Mouse (Mus musculus) midbrain, embryonic 10.5 days (tissue): ENCODE data around the gene Hic1. TPM values are rescaled to one million over a fixed set of nuclear protein-coding genes. Genes with fewer than 3 reads are reported as not detected.

Experiments
- DNase-seq: peaks from one replicate; pipeline ENCODE4 v3.0.0-alpha.2; 2017; ENCODE audit warnings: low spot score
- H3K27ac ChIP-seq: fragments of 300-500 bp; sonication (generic); replicated peaks from 2 replicates; pipeline ENCODE4 v1.5.1; 2016; ENCODE audit warnings: mild to moderate bottlenecking
- H3K27me3 ChIP-seq: fragments of 300-500 bp; sonication (generic); 2 replicates; pipeline ENCODE4 v1.6.1; 2016; ENCODE audit warnings: low read depth, mild to moderate bottlenecking; ENCODE audit not compliant: poor library complexity, severe bottlenecking
- H3K36me3 ChIP-seq: fragments of 300-500 bp; sonication (generic); 2 replicates; pipeline ENCODE4 v1.6.1; 2016; ENCODE audit warnings: mild to moderate bottlenecking, moderate library complexity
- H3K4me1 ChIP-seq: fragments of 300-500 bp; sonication (generic); 2 replicates; pipeline ENCODE4 v1.6.1; 2016
- H3K4me3 ChIP-seq: fragments of 300-500 bp; sonication (generic); 2 replicates; pipeline ENCODE4 v1.5.1; 2016; ENCODE audit warnings: mild to moderate bottlenecking, moderate library complexity
- H3K9me3 ChIP-seq: fragments of 300-500 bp; sonication (generic); replicated peaks from 2 replicates; pipeline ENCODE4 v1.6.1; 2016; ENCODE audit warnings: mild to moderate bottlenecking
- WGBS: fragments of 180-500 bp; shearing (Covaris S2); methylation state at CpG from one replicate; pipeline ENCODE4 v1.1.7; 2016; 5-methylcytosine and 5-hydroxymethylcytosine counted together
- polyA plus RNA-seq: library from polyadenylated mRNA; unstranded; fragments of >200 nt; fragmentation: Nextera tagmentation; extraction: Ambion mirVana; gene quantifications from 2 replicates; pipeline ENCODE4 v1.2.1, GENCODE M21; 2016

Gene Hic1
- polyA plus RNA-seq = 0.32 and 0.57 TPM in 2 replicates

- no peaks in the 10 kb centered on the region for H3K36me3 ChIP-seq
- 5% methylated on average over 23 of the region's 23 CpGs for WGBS
- H3K4me3 ChIP-seq = peak within 1 kb of the TSS; percentile 58
- no peaks in the 10 kb centered on the region for H3K9me3 ChIP-seq
- peaks cover 91% of the 10 kb centered on the region for H3K4me1 ChIP-seq
- H3K27ac ChIP-seq = peak within 1 kb of the TSS; percentile 13; the same call in 1 of the 2 replicates
- H3K27me3 ChIP-seq = peaks cover 94% of the 10 kb centered on the region
- DNase-seq = peak; percentile 23
Measured at GRCm38 (mm10) chr11:75169405-75170080, at the start of gene Hic1. TSS of gene Hic1 (minus strand) at chr11:75169519.

GRCm38 (mm10) chr11:75214081-75214950 is 45.0 kb upstream of the Hic1 start:
- H3K4me3 ChIP-seq = peak overlapping the region; percentile 54
- H3K36me3 ChIP-seq = no peaks in the 10 kb centered on the region
- peaks cover 77% of the 10 kb centered on the region for H3K4me1 ChIP-seq
- peak overlapping the region; percentile 84 for H3K27ac ChIP-seq
- H3K9me3 ChIP-seq = no peaks in the 10 kb centered on the region
- no peak for DNase-seq
- H3K27me3 ChIP-seq = peaks cover 54% of the 10 kb centered on the region
- 15% methylated on average over 13 of the region's 13 CpGs for WGBS

- WGBS = 1% methylated on average over 35 of the region's 35 CpGs
- peak overlapping the region; percentile 84 for H3K27ac ChIP-seq
Measured at GRCm38 (mm10) chr11:75213372-75214080, 44.2 kb upstream of the Hic1 start.

GRCm38 (mm10) chr11:75212876-75213275 is 43.6 kb upstream of the Hic1 start:
- 61% methylated on average over 1 of the region's 3 CpGs for WGBS
- H3K27ac ChIP-seq = peak overlapping the region; percentile 84
- H3K4me3 ChIP-seq = no peak overlapping the region
- no peaks in the 10 kb centered on the region for H3K36me3 ChIP-seq
- DNase-seq = no peak
- H3K9me3 ChIP-seq = no peaks in the 10 kb centered on the region
- peaks cover 54% of the 10 kb centered on the region for H3K27me3 ChIP-seq
- peaks cover 92% of the 10 kb centered on the region for H3K4me1 ChIP-seq

More at GRCm38 (mm10) chr11:75213372-75214080, 44.2 kb upstream of the Hic1 start:
- DNase-seq = peak; percentile 70
- peak overlapping the region; percentile 54 for H3K4me3 ChIP-seq
- peaks cover 85% of the 10 kb centered on the region for H3K4me1 ChIP-seq
- H3K27me3 ChIP-seq = peaks cover 54% of the 10 kb centered on the region
- H3K9me3 ChIP-seq = no peaks in the 10 kb centered on the region
- H3K36me3 ChIP-seq = no peaks in the 10 kb centered on the region

- H3K27ac ChIP-seq = peak overlapping the region; percentile 79
- no peak overlapping the region for H3K4me3 ChIP-seq
- no peak for DNase-seq
- 40% methylated on average over 8 of the region's 8 CpGs for WGBS
- peaks cover 54% of the 10 kb centered on the region for H3K27me3 ChIP-seq
- no peaks in the 10 kb centered on the region for H3K36me3 ChIP-seq
- H3K9me3 ChIP-seq = no peaks in the 10 kb centered on the region
- peaks cover 92% of the 10 kb centered on the region for H3K4me1 ChIP-seq
Measured at GRCm38 (mm10) chr11:75212031-75212667, 42.8 kb upstream of the Hic1 start.

- Histone ChIP-seq H3K27ac (peak overlapping the region; percentile 78), H3K27me3 (peaks cover 47% of the 10 kb centered on the region), H3K4me3 (no peak overlapping the region), H3K4me1 (peaks cover 86% of the 10 kb centered on the region), H3K9me3 (no peaks in the 10 kb centered on the region), H3K36me3 (no peaks in the 10 kb centered on the region)
- 28% methylated on average over 6 of the region's 6 CpGs for WGBS
- no peak for DNase-seq
Measured at GRCm38 (mm10) chr11:75210755-75211154, 41.4 kb upstream of the Hic1 start.

GRCm38 (mm10) chr11:75210093-75210492 is 40.8 kb upstream of the Hic1 start:
- H3K9me3 ChIP-seq = no peaks in the 10 kb centered on the region
- H3K27ac ChIP-seq = peak overlapping the region; percentile 78
- H3K4me1 ChIP-seq = peaks cover 86% of the 10 kb centered on the region
- H3K27me3 ChIP-seq = peaks cover 41% of the 10 kb centered on the region
- WGBS = 45% methylated on average over 4 of the region's 4 CpGs
- H3K36me3 ChIP-seq = no peaks in the 10 kb centered on the region
- DNase-seq = no peak
- peak overlapping the region; percentile 21 for H3K4me3 ChIP-seq

GRCm38 (mm10) chr11:75209363-75209762 is 40.0 kb upstream of the Hic1 start:
- DNase-seq = no peak
- H3K27me3 ChIP-seq = peaks cover 34% of the 10 kb centered on the region
- whole genome bisulfite sequencing = 62% methylated on average over 4 of the region's 4 CpGs
- H3K9me3 ChIP-seq = no peaks in the 10 kb centered on the region
- H3K27ac ChIP-seq = peak overlapping the region; percentile 78
- H3K36me3 ChIP-seq = no peaks in the 10 kb centered on the region
- peaks cover 85% of the 10 kb centered on the region for H3K4me1 ChIP-seq
- H3K4me3 ChIP-seq = no peak overlapping the region

- Histone ChIP-seq H3K27ac (no peak overlapping the region), H3K36me3 (no peaks in the 10 kb centered on the region), H3K4me3 (no peak overlapping the region), H3K4me1 (peaks cover 76% of the 10 kb centered on the region), H3K9me3 (no peaks in the 10 kb centered on the region), H3K27me3 (peaks cover 24% of the 10 kb centered on the region)
- DNase-seq = no peak
- WGBS = 82% methylated on average over 4 of the region's 4 CpGs
Measured at GRCm38 (mm10) chr11:75206347-75206746, 37.0 kb upstream of the Hic1 start.

- peaks cover 37% of the 10 kb centered on the region for H3K27me3 ChIP-seq
- no peak overlapping the region for H3K4me3 ChIP-seq
- H3K36me3 ChIP-seq = no peaks in the 10 kb centered on the region
- no peak for DNase-seq
- no peaks in the 10 kb centered on the region for H3K9me3 ChIP-seq
- 45% methylated on average over 9 of the region's 9 CpGs for WGBS
- peak overlapping the region; percentile 52 for H3K27ac ChIP-seq
- H3K4me1 ChIP-seq = peaks cover 67% of the 10 kb centered on the region
Measured at GRCm38 (mm10) chr11:75204472-75204871, 35.2 kb upstream of the Hic1 start.

- Histone ChIP-seq H3K27ac (0 out of 2 replicates have a peak overlapping the region, but pooled peaks have one; percentile 52), H3K4me1 (peaks cover 61% of the 10 kb centered on the region), H3K27me3 (peaks cover 42% of the 10 kb centered on the region), H3K36me3 (no peaks in the 10 kb centered on the region), H3K4me3 (no peak overlapping the region), H3K9me3 (no peaks in the 10 kb centered on the region)
- DNase-seq = no peak
- 85% methylated on average over 4 of the region's 4 CpGs for WGBS
Measured at GRCm38 (mm10) chr11:75203926-75204325, 34.6 kb upstream of the Hic1 start.

GRCm38 (mm10) chr11:75201721-75202120 is 32.4 kb upstream of the Hic1 start:
- no peaks in the 10 kb centered on the region for H3K36me3 ChIP-seq
- peaks cover 62% of the 10 kb centered on the region for H3K27me3 ChIP-seq
- no peak for DNase-seq
- no peak overlapping the region for H3K4me3 ChIP-seq
- WGBS = 71% methylated on average over 8 of the region's 8 CpGs
- H3K27ac ChIP-seq = no peak overlapping the region
- peaks cover 68% of the 10 kb centered on the region for H3K4me1 ChIP-seq
- no peaks in the 10 kb centered on the region for H3K9me3 ChIP-seq
